Mouse (Mus musculus) right cerebral cortex, adult 18-20 months (tissue): Measurements from ENCODE around the gene Zbtb40.

Source experiments
- DNase-seq: peaks from one replicate; pipeline ENCODE4 v3.0.0; 2022; ENCODE audit warnings: mixed read lengths

Gene Zbtb40

DNA sequence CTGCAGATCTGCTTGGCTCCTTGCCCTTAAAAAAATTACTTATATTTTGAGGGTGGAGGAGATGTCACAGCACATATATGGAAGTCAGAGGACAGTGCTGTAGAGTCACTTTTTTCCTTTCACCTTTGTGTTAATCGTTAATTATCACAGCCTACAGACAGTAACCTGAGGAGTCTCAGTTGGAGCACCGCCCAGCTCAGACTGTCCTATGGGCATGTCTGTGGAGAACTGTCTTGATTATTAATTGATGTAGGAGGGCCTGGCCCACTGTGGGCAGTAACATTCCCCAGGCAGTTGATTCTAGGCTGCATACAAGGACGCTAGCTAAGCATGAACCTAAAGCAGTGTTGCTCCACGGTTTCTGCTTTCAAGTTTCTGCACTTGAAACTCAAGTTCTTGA is 16.1 kb downstream of the Zbtb40 start:
- no peak for DNase-seq

GRCm38 (mm10) chr4:137031319-137031718 is 17.3 kb downstream of the Zbtb40 start:
- DNase-seq, result no peak

DNA sequence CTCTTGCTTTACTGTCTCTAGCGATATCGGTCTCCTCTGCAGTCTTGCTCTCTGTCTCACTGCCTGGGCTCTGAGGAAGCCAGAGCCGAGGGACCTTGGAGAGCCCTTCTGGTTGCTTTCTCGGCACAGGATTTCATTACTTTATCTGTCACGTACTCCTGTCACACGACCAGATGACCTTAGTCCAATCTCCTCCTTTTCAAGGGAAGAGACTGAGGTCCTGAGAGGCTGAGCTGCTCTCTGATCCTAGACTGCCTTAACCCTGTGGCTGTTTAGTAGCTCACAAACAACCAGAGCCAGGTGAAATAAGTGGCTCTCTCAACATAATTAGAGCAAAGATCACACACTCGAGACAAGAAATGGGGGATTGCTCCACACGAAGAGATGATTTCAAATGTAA is 19.3 kb downstream of the Zbtb40 start:
- no peak for DNase-seq

- no peak for DNase-seq
Measured at GRCm38 (mm10) chr4:137027051-137027450, 21.6 kb downstream of the Zbtb40 start.

GRCm38 (mm10) chr4:137025570-137025969 is 23.0 kb downstream of the Zbtb40 start:
- no peak for DNase-seq

DNA sequence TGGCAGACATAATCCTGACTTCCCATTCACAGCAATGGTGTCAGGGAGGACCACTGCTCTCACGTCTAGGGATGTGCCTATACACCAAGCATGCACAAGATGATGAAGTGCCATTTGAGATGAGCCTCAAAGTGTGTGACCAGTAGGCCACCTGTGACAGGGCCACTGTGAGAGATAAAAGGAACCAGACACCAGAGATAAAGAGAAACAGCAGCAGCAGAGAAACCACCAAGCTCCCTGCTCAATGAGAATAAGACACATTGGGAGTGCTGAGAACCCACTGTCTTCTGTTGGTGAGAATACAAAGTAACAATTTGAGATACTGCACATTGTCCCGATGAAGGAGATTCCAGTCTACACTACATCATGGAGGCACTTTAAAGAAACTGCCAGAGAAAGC is 23.5 kb downstream of the Zbtb40 start:
- DNase-seq, result no peak

- DNase-seq, result no peak
Measured at GRCm38 (mm10) chr4:137020065-137020464, 28.5 kb downstream of the Zbtb40 start.

GRCm38 (mm10) chr4:137015934-137016333 is 32.7 kb downstream of the Zbtb40 start:
- DNase-seq, result no peak

DNA sequence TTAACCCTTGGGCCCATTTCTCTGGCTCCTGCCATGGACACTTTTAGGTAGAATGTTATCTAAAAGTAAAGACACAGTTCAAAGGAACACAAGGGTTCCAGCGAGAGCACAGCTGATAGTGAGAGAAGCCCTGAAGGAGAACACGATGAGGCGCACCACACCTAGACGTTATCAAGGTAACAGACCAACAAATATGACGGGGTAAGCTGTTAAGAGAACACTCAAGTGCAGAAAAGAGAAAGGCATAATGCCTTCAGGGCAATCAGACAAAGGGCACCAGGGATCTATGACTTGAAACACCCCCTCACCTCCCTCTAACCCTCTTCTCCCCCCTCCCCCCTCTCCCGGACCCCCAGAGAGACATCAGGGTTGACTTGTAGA is 33.1 kb downstream of the Zbtb40 start:
- DNase-seq, result no peak

DNA sequence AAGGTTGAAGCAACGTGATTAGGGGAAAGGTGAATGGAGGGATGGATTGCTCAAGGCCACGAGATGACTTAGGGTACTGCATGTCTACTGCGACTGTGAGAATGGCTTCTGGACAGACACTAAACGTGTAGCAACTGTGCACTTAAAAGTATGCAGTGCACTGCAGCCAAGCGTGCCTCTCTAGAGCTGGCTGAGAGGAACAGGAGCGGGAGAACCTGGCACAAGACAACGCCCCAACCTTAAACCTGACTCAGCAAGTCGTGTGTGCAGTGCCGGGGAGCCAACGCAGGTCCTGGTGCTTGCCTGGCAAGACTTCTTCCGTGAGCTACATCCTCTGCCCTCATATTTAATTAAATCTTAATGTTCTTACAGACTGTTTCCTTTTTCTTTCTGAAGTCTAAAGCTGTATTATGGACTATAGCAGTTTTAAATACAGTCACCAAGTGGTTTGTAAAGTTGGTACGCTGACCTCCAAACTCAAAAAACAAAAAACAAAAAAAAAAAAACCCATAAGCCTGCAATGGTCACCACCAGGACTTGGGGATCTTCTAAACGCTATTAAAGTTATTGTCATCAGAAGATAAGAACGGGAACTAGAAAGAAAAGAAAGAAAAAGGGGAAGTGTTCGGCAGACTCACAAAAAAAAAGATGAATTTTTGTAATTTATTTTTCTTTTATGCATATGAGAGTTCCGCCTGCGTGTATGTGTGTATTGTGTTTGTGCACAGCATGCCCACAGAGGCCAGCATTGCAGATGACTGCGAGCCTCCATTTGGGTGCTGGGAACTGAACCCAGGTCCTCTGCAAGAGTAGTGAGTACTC is 33.7 kb downstream of the Zbtb40 start:
- DNase-seq, result no peak

- DNase-seq, result no peak
Measured at GRCm38 (mm10) chr4:137014124-137014523, 34.5 kb downstream of the Zbtb40 start.

GRCm38 (mm10) chr4:137006966-137007365 is 41.6 kb downstream of the Zbtb40 start:
- no peak for DNase-seq

DNA sequence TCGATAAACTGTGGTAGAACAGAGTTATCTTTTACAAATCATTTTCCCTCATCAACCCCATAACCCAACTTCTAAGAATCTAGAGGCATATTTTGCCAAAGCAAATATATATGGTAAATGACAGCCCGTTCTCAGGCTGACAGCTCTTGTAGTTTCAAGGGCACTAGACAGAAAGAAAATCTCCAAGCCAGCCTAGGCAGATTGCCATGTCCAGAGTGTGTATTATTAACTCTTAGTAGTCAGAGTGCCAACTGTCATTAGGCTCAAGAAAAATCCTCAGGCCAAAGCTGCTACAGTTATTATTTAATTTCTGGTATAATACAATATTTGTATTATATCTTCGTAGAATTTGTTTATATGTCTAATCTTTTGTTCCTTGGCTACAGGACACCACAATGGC is 46.8 kb downstream of the Zbtb40 start:
- no peak for DNase-seq

DNA sequence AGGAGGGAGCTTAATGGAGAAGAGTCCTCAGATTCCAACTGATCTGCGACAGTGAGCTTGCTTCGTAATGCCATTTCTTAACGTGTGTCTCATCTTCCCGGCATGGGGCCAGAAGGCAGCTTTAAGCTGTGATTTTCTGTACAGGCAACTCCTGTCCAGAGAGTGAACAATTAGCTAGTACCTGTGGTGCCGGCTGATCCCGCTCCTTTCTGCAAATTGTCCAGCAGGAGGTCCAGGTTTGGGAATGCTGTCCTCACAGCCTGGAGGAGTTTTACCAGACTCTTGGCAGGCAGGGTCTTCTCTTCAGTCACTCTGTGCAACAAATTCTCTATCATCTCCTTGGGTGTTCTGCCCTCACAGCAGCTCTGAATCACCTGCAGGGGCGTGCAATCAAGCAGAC is 47.6 kb downstream of the Zbtb40 start:
- DNase-seq, result no peak

- DNase-seq, result no peak
Measured at GRCm38 (mm10) chr4:136998371-136998770, 50.2 kb downstream of the Zbtb40 start.

- DNase-seq, result peak; percentile 43
Measured at GRCm38 (mm10) chr4:136997723-136998345, 50.8 kb downstream of the Zbtb40 start.

- DNase-seq, result no peak
Measured at GRCm38 (mm10) chr4:136996933-136997332, 51.7 kb downstream of the Zbtb40 start.

DNA sequence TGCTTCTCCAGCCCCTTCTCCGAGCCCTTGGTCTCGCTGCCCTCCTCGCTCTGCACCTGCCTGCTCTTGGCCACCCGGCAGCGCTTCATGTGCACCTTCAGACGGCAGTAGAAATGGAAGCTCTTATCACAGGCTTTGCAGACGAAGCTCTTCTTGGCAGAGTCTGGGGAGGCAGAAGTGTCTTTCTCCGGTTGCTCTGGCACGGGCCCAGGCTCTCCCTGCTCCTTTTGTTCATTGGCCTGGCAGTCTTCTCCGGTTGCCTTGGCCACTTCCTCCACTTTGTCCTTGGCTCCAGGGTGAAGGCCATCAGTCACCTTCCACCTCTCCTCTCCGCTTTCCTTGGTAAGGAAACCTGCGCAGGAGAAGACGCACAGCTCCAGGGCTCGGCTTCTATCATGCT is 53.2 kb downstream of the Zbtb40 start:
- no peak for DNase-seq

DNA sequence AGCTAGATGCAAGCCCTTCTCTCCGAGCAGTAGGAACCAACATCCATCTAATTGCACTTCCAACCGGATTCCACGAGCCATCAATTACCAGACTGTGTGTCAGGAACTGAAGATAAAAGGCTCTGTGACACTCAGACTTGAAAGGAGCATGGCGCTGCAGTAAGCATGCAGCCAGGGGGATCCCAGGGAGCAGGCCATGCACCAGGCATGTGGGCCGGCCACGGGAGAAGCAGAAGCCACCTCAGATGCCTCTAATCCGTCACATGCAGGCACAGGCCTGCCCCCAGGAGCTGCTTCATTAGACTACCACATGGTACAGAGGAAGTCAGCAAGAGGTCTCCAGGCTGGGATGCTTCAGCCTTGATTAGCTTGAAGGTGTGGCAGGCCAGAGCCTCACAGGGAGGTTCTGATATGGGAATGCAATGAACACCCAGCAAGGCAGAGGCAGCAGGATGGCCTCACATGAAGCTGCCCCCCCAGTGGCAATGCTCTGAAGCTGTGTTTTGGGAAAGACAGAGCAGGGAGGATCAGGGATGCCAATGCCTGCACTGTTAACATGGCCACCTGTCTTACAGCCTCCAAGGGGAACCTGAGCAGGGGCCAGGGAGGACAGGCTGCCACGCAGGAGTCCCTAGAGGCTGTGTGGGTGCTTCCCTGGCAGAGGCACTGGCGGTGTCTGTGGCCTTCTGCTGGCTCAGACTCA is 66.5 kb downstream of the Zbtb40 start:
- no peak for DNase-seq

- peak; percentile 30 for DNase-seq
Measured at GRCm38 (mm10) chr4:136981347-136981746, 67.3 kb downstream of the Zbtb40 start.

- DNase-seq, result no peak
Measured at GRCm38 (mm10) chr4:136980921-136981320, 67.7 kb downstream of the Zbtb40 start.

DNA sequence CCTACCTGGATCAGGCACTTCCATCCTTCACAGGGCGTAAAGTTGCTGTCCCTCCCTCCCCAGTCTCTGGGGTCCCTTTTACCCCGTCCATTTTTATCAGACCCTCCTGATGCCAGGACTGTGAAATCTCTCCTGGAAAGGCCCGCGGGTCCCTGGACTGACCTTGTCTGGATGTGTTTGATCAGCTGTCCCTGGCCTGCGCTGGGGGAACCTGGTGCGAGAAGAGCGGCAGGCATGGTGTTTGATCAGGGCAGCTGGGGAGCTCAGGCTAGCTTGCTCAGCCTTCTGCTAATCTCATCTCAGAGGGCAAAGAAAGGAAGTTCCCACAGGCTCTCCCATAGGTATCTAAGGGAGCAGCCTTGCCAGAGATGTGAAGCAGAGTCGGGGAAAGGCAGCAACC is 71.4 kb downstream of the Zbtb40 start:
- DNase-seq, result no peak

GRCm38 (mm10) chr4:136970939-136971338 is 77.7 kb downstream of the Zbtb40 start:
- no peak for DNase-seq
